Comparison of ENCODE assay signal across 21 mouse cellular contexts in the genomic region with DNA sequence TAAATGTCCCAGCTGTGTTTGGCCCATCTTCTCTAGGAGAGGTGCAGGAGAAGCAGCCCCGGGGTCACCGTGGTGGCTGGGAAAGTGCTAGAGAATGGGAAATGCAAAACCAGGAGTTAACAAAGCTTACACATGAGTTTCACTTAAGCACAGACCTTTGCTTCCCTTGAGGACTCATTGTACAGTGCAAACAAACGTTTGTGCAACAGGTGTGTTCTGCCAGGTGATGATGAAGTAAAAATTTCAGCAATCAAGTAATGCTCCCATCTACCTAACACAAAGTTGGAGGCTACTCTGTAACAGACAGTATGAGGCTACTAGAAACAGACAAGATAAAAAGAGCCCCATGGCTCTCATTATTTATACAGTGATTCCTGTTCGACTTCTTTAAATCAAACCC.
"Had no signal": no experiment of that assay in that cellular context is flagged by ENCODE, and none has a peak within 500 bp of the region (broad histone marks: within the 10 kb centered on the region; RNA-seq: fewer than 3 reads in every experiment).

No protein-coding gene starts in this region.

- H3K4me3 ChIP-seq: lung, embryonic 15.5 days; megakaryocyte, embryonic 14.5 days; midbrain, embryonic 12.5 days; myocyte; neural tube, embryonic 13.5 days; neural tube, embryonic 15.5 days had no signal

- H3K9me3 ChIP-seq: lung, embryonic 15.5 days; megakaryocyte, embryonic 14.5 days; midbrain, embryonic 12.5 days; neural tube, embryonic 13.5 days; neural tube, embryonic 15.5 days had no signal

- H3K9ac ChIP-seq: liver, embryonic 14.5 days; lung, embryonic 15.5 days; midbrain, embryonic 12.5 days; neural tube, embryonic 13.5 days; neural tube, embryonic 15.5 days had no signal

- DNase-seq: liver; lung, adult 2 months; lung, postnatal 10 days; midbrain, embryonic 14.5 days; retina, postnatal 1 day; right cerebral cortex, adult 18-20 months; right cerebral cortex, postnatal 25 days; right cerebral cortex, postnatal 4 days; spleen, adult 18-20 months; thymus, adult 18-20 months; thymus, postnatal 14 days; thymus, postnatal 36 days had no signal

- H3K27me3 ChIP-seq: lung, embryonic 15.5 days; megakaryocyte, embryonic 14.5 days; neural tube, embryonic 13.5 days; neural tube, embryonic 15.5 days had no signal

- H3K4me2 ChIP-seq: lung, embryonic 15.5 days; midbrain, embryonic 12.5 days; neural tube, embryonic 13.5 days; neural tube, embryonic 15.5 days had no signal

- H3K27ac ChIP-seq: liver, embryonic 14.5 days; lung, embryonic 15.5 days; macrophage; midbrain, embryonic 12.5 days; neural tube, embryonic 13.5 days; neural tube, embryonic 15.5 days had no signal

- ATAC-seq: midbrain, embryonic 16.5 days had no signal

- H3K36me3 ChIP-seq: lung, embryonic 15.5 days; midbrain, embryonic 12.5 days; neural tube, embryonic 13.5 days; neural tube, embryonic 15.5 days had no signal
